Mouse (Mus musculus): Measurements from ENCODE around the gene Galnt7. TPM values are rescaled to one million over a fixed set of nuclear protein-coding genes. Genes with fewer than 3 reads are reported as not detected.

Galnt7 gene
- polyA plus RNA-seq, 1 experiment from 2014 or later, result 25.6 TPM

- Histone ChIP-seq H3K4me2 (replicated peaks; ENCODE audit: low read depth, low read length) (no peak overlapping the region), H3K36me3 (ENCODE audit: control insufficient read depth, insufficient read depth, low read length) (no peaks in the 10 kb centered on the region), H3K9ac (ENCODE audit: low read depth, low read length) (no peak overlapping the region), H3K4me3 (ENCODE audit: low read length) (no peak overlapping the region), H3K27me3 (ENCODE audit: control insufficient read depth, insufficient read depth, low read length) (no peaks in the 10 kb centered on the region), H3K9me3 (ENCODE audit: control insufficient read depth, low read length) (no peaks in the 10 kb centered on the region), H3K27ac (ENCODE audit: low read depth, low read length) (no peak overlapping the region), H3K4me1 (ENCODE audit: control insufficient read depth, insufficient read depth, low read length) (no peaks in the 10 kb centered on the region)
- 63% methylated on average over 3 of the region's 3 CpGs for WGBS
- no peak for ATAC-seq (ENCODE audit: low FRiP score, low TSS enrichment)
These were observed 106.0 kb downstream of the Galnt7 start for GRCm38 (mm10) chr8:57546834-57547233.

GRCm38 (mm10) chr8:57546401-57546800 is 106.4 kb downstream of the Galnt7 start:
- WGBS, result 90% methylated on average over 3 of the region's 3 CpGs
- no peaks in the 10 kb centered on the region for H3K4me1 ChIP-seq (ENCODE audit: control insufficient read depth, insufficient read depth, low read length)
- no peak overlapping the region for H3K9ac ChIP-seq (ENCODE audit: low read depth, low read length)
- H3K4me2 ChIP-seq (replicated peaks; ENCODE audit: low read depth, low read length), result no peak overlapping the region
- no peaks in the 10 kb centered on the region for H3K27me3 ChIP-seq (ENCODE audit: control insufficient read depth, insufficient read depth, low read length)
- no peak for ATAC-seq (ENCODE audit: low FRiP score, low TSS enrichment)
- no peak overlapping the region for H3K4me3 ChIP-seq (ENCODE audit: low read length)
- H3K36me3 ChIP-seq (ENCODE audit: control insufficient read depth, insufficient read depth, low read length), result no peaks in the 10 kb centered on the region
- no peaks in the 10 kb centered on the region for H3K9me3 ChIP-seq (ENCODE audit: control insufficient read depth, low read length)
- no peak overlapping the region for H3K27ac ChIP-seq (ENCODE audit: low read depth, low read length)

- no peak overlapping the region for H3K27ac ChIP-seq (ENCODE audit: low read depth, low read length)
- no peak overlapping the region for H3K9ac ChIP-seq (ENCODE audit: low read depth, low read length)
- H3K4me1 ChIP-seq (ENCODE audit: control insufficient read depth, insufficient read depth, low read length), result no peaks in the 10 kb centered on the region
- no peaks in the 10 kb centered on the region for H3K27me3 ChIP-seq (ENCODE audit: control insufficient read depth, insufficient read depth, low read length)
- H3K9me3 ChIP-seq (ENCODE audit: control insufficient read depth, low read length), result no peaks in the 10 kb centered on the region
- H3K36me3 ChIP-seq (ENCODE audit: control insufficient read depth, insufficient read depth, low read length), result no peaks in the 10 kb centered on the region
- ATAC-seq (ENCODE audit: low FRiP score, low TSS enrichment), result no peak
- no peak overlapping the region for H3K4me2 ChIP-seq (replicated peaks; ENCODE audit: low read depth, low read length)
- 92% methylated on average over 9 of the region's 9 CpGs for WGBS
- H3K4me3 ChIP-seq (ENCODE audit: low read length), result no peak overlapping the region
These were observed 111.4 kb downstream of the Galnt7 start for GRCm38 (mm10) chr8:57541405-57541804.

- no peak overlapping the region for H3K27ac ChIP-seq (ENCODE audit: low read depth, low read length)
These were observed 111.9 kb downstream of the Galnt7 start for GRCm38 (mm10) chr8:57540951-57541350.

GRCm38 (mm10) chr8:57540110-57540838 is 112.6 kb downstream of the Galnt7 start:
- Histone ChIP-seq H3K36me3 (ENCODE audit: control insufficient read depth, insufficient read depth, low read length) (peaks cover 10% of the 10 kb centered on the region), H3K9me3 (ENCODE audit: control insufficient read depth, low read length) (no peaks in the 10 kb centered on the region), H3K4me3 (ENCODE audit: low read length) (no peak overlapping the region), H3K9ac (ENCODE audit: low read depth, low read length) (no peak overlapping the region), H3K27me3 (ENCODE audit: control insufficient read depth, insufficient read depth, low read length) (no peaks in the 10 kb centered on the region), H3K4me2 (replicated peaks; ENCODE audit: low read depth, low read length) (no peak overlapping the region), H3K27ac (ENCODE audit: low read depth, low read length) (no peak overlapping the region), H3K4me1 (ENCODE audit: control insufficient read depth, insufficient read depth, low read length) (no peaks in the 10 kb centered on the region)
- no peak for ATAC-seq (ENCODE audit: low FRiP score, low TSS enrichment)
- WGBS, result 44% methylated on average over 12 of the region's 12 CpGs

More at GRCm38 (mm10) chr8:57540951-57541350, 111.9 kb downstream of the Galnt7 start:
- Histone ChIP-seq H3K36me3 (ENCODE audit: control insufficient read depth, insufficient read depth, low read length) (peaks cover 3% of the 10 kb centered on the region), H3K9ac (ENCODE audit: low read depth, low read length) (no peak overlapping the region), H3K4me1 (ENCODE audit: control insufficient read depth, insufficient read depth, low read length) (no peaks in the 10 kb centered on the region), H3K4me2 (replicated peaks; ENCODE audit: low read depth, low read length) (no peak overlapping the region), H3K9me3 (ENCODE audit: control insufficient read depth, low read length) (no peaks in the 10 kb centered on the region), H3K4me3 (ENCODE audit: low read length) (no peak overlapping the region), H3K27me3 (ENCODE audit: control insufficient read depth, insufficient read depth, low read length) (no peaks in the 10 kb centered on the region)
- WGBS, result 91% methylated on average over 11 of the region's 11 CpGs
- ATAC-seq (ENCODE audit: low FRiP score, low TSS enrichment), result no peak

- no peaks in the 10 kb centered on the region for H3K9me3 ChIP-seq (ENCODE audit: control insufficient read depth, low read length)
- no peak overlapping the region for H3K27ac ChIP-seq (ENCODE audit: low read depth, low read length)
- ATAC-seq (ENCODE audit: low FRiP score, low TSS enrichment), result no peak
- no peak overlapping the region for H3K4me3 ChIP-seq (ENCODE audit: low read length)
- H3K27me3 ChIP-seq (ENCODE audit: control insufficient read depth, insufficient read depth, low read length), result no peaks in the 10 kb centered on the region
- WGBS, result 85% methylated on average over 7 of the region's 7 CpGs
- no peak overlapping the region for H3K4me2 ChIP-seq (replicated peaks; ENCODE audit: low read depth, low read length)
- H3K9ac ChIP-seq (ENCODE audit: low read depth, low read length), result no peak overlapping the region
- peaks cover 18% of the 10 kb centered on the region for H3K36me3 ChIP-seq (ENCODE audit: control insufficient read depth, insufficient read depth, low read length)
- no peaks in the 10 kb centered on the region for H3K4me1 ChIP-seq (ENCODE audit: control insufficient read depth, insufficient read depth, low read length)
These were observed 114.2 kb downstream of the Galnt7 start for GRCm38 (mm10) chr8:57538601-57539000.

- Histone ChIP-seq H3K4me3 (ENCODE audit: low read length) (no peak overlapping the region), H3K9ac (ENCODE audit: low read depth, low read length) (no peak overlapping the region), H3K27me3 (ENCODE audit: control insufficient read depth, insufficient read depth, low read length) (no peaks in the 10 kb centered on the region), H3K4me2 (replicated peaks; ENCODE audit: low read depth, low read length) (no peak overlapping the region), H3K36me3 (ENCODE audit: control insufficient read depth, insufficient read depth, low read length) (peaks cover 18% of the 10 kb centered on the region), H3K27ac (ENCODE audit: low read depth, low read length) (no peak overlapping the region), H3K9me3 (ENCODE audit: control insufficient read depth, low read length) (no peaks in the 10 kb centered on the region), H3K4me1 (ENCODE audit: control insufficient read depth, insufficient read depth, low read length) (no peaks in the 10 kb centered on the region)
- no peak for ATAC-seq (ENCODE audit: low FRiP score, low TSS enrichment)
- WGBS, result 94% methylated on average over 6 of the region's 6 CpGs
These were observed 116.7 kb downstream of the Galnt7 start for GRCm38 (mm10) chr8:57536167-57536566.

- ATAC-seq (ENCODE audit: low FRiP score, low TSS enrichment), result no peak
- no peak overlapping the region for H3K27ac ChIP-seq (ENCODE audit: low read depth, low read length)
- WGBS, result 80% methylated on average over 4 of the region's 4 CpGs
- H3K4me2 ChIP-seq (replicated peaks; ENCODE audit: low read depth, low read length), result no peak overlapping the region
- no peaks in the 10 kb centered on the region for H3K27me3 ChIP-seq (ENCODE audit: control insufficient read depth, insufficient read depth, low read length)
- H3K4me3 ChIP-seq (ENCODE audit: low read length), result no peak overlapping the region
- H3K4me1 ChIP-seq (ENCODE audit: control insufficient read depth, insufficient read depth, low read length), result no peaks in the 10 kb centered on the region
- no peak overlapping the region for H3K9ac ChIP-seq (ENCODE audit: low read depth, low read length)
- no peaks in the 10 kb centered on the region for H3K9me3 ChIP-seq (ENCODE audit: control insufficient read depth, low read length)
- peaks cover 18% of the 10 kb centered on the region for H3K36me3 ChIP-seq (ENCODE audit: control insufficient read depth, insufficient read depth, low read length)
These were observed 118.3 kb downstream of the Galnt7 start for GRCm38 (mm10) chr8:57534495-57534894.

GRCm38 (mm10) chr8:57533106-57533505 is 119.7 kb downstream of the Galnt7 start:
- WGBS, result 92% methylated on average over 4 of the region's 4 CpGs
- H3K36me3 ChIP-seq (ENCODE audit: control insufficient read depth, insufficient read depth, low read length), result peaks cover 18% of the 10 kb centered on the region
- no peaks in the 10 kb centered on the region for H3K4me1 ChIP-seq (ENCODE audit: control insufficient read depth, insufficient read depth, low read length)
- H3K4me3 ChIP-seq (ENCODE audit: low read length), result no peak overlapping the region
- H3K9me3 ChIP-seq (ENCODE audit: control insufficient read depth, low read length), result no peaks in the 10 kb centered on the region
- H3K27ac ChIP-seq (ENCODE audit: low read depth, low read length), result no peak overlapping the region
- H3K9ac ChIP-seq (ENCODE audit: low read depth, low read length), result no peak overlapping the region
- no peak for ATAC-seq (ENCODE audit: low FRiP score, low TSS enrichment)
- H3K4me2 ChIP-seq (replicated peaks; ENCODE audit: low read depth, low read length), result no peak overlapping the region
- H3K27me3 ChIP-seq (ENCODE audit: control insufficient read depth, insufficient read depth, low read length), result no peaks in the 10 kb centered on the region
